In the genomic region with DNA sequence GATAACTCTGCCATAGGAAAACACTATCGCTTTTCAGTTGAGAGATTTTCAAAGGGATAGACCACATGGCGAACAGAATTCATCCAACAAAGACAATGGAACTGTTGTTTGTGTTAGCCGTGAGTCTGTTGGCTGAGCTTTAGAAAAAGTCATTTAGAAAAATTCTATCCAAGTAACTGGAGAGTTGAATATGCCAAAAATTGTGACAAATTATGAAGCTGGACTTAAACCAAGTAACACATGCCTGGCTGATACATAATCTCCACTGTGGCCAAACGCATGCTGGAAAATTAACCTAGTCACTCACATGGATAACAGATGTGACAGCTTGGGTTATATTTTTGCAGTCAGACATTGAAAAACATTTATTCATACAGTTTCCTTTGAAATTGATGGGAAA, we compare ENCODE assay signal across 11 mouse cellular contexts.
DNase-seq lines count a peak whose midpoint lies in the region; ATAC-seq and TF ChIP-seq lines count a peak whose summit lies in the region.
"Had no signal": no experiment of that assay in that cellular context is flagged by ENCODE, and none has a peak within 500 bp of the region (broad histone marks: within the 10 kb centered on the region; RNA-seq: fewer than 3 reads in every experiment).

No protein-coding gene starts in this region.

- no peak overlapping the region for H3K4me3 ChIP-seq in midbrain, postnatal 0 days (ENCODE audit: low read depth, low read length)
- no peak overlapping the region for H3K4me3 ChIP-seq in midbrain, embryonic 13.5 days (replicated peaks)
- H3K4me3 ChIP-seq in embryonic facial prominence, embryonic 13.5 days, result no peak overlapping the region
- H3K4me3 ChIP-seq in stomach, embryonic 16.5 days (replicated peaks; ENCODE audit: low read length), result no peak overlapping the region

- peak; percentile 36 to 37 for DNase-seq in heart, postnatal 10 days
- no peak for DNase-seq in heart, postnatal 25 days (ENCODE audit: low spot score)
- peak; percentile 49 for DNase-seq in midbrain, postnatal 0 days (ENCODE audit: low spot score)
- DNase-seq in urinary bladder, postnatal 10 days (ENCODE audit: low spot score), result no peak
- DNase-seq: adrenal gland, postnatal 14 days; cerebellum, adult 8-10 months; kidney, postnatal 14 days had no signal

- no peak for TF ChIP-seq CTCF in midbrain, postnatal 0 days (IDR thresholded peaks at IDR 0.05)

- H3K9me3 ChIP-seq in midbrain, postnatal 0 days (ENCODE audit: low read length), result no peaks in the 10 kb centered on the region
- H3K9me3 ChIP-seq in midbrain, embryonic 13.5 days, result no peaks in the 10 kb centered on the region
- no peaks in the 10 kb centered on the region for H3K9me3 ChIP-seq in embryonic facial prominence, embryonic 13.5 days
- H3K9me3 ChIP-seq in stomach, embryonic 16.5 days (replicated peaks; ENCODE audit: control insufficient read depth, low read length), result no peaks in the 10 kb centered on the region

- H3K4me2 ChIP-seq in midbrain, postnatal 0 days (ENCODE audit: low read depth, low read length, poor library complexity, severe bottlenecking), result no peak overlapping the region
- H3K4me2 ChIP-seq in midbrain, embryonic 13.5 days (replicated peaks), result no peak overlapping the region
- H3K4me2 ChIP-seq in embryonic facial prominence, embryonic 13.5 days, result peak overlapping the region; percentile 24; the same call in 1 of the 2 replicates
- H3K4me2 ChIP-seq in stomach, embryonic 16.5 days (ENCODE audit: low read depth, low read length), result no peak overlapping the region

- no peaks in the 10 kb centered on the region for H3K4me1 ChIP-seq in midbrain, postnatal 0 days (ENCODE audit: insufficient read depth, low read length)
- peaks cover 6% of the 10 kb centered on the region for H3K4me1 ChIP-seq in midbrain, embryonic 13.5 days (replicated peaks)
- peaks cover 41% of the 10 kb centered on the region for H3K4me1 ChIP-seq in embryonic facial prominence, embryonic 13.5 days
- peaks cover 14% of the 10 kb centered on the region for H3K4me1 ChIP-seq in stomach, embryonic 16.5 days (ENCODE audit: control insufficient read depth, insufficient read depth, low read length)

- ATAC-seq in midbrain, postnatal 0 days (ENCODE audit: low FRiP score), result no peak
- no peak for ATAC-seq in midbrain, embryonic 13.5 days
- 0 out of 2 replicates have a peak, but pooled peaks have one; percentile 53 for ATAC-seq in embryonic facial prominence, embryonic 13.5 days (ENCODE audit: insufficient number of reproducible peaks, insufficient read depth, low FRiP score, low TSS enrichment, low read depth)
- no peak for ATAC-seq in stomach, embryonic 16.5 days (ENCODE audit: insufficient read depth, low FRiP score)

- 61% methylated on average over 4 of the region's 4 CpGs for WGBS in midbrain, postnatal 0 days
- 64% methylated on average over 4 of the region's 4 CpGs for WGBS in midbrain, embryonic 13.5 days
- 25% methylated on average over 4 of the region's 4 CpGs for WGBS in embryonic facial prominence, embryonic 13.5 days
- 32% methylated on average over 4 of the region's 4 CpGs for WGBS in stomach, embryonic 16.5 days

- H3K9ac ChIP-seq in midbrain, postnatal 0 days (replicated peaks; ENCODE audit: low read length, poor library complexity, severe bottlenecking), result no peak overlapping the region
- no peak overlapping the region for H3K9ac ChIP-seq in midbrain, embryonic 13.5 days (replicated peaks)
- H3K9ac ChIP-seq in embryonic facial prominence, embryonic 13.5 days, result no peak overlapping the region
- H3K9ac ChIP-seq in stomach, embryonic 16.5 days (ENCODE audit: low read length), result no peak overlapping the region

- intact Hi-C loops in heart, postnatal 10 days (cut with DNase I), result no loop called here
- intact Hi-C loops in heart, postnatal 25 days (cut with DNase I), result loop anchor here (10.0 kb wide), 1 partner anchor 159 kb away; a partner anchor contains a TSS

- H3K27me3 ChIP-seq in midbrain, postnatal 0 days (ENCODE audit: insufficient read depth, low read length), result no peaks in the 10 kb centered on the region
- H3K27me3 ChIP-seq in midbrain, embryonic 13.5 days, result no peaks in the 10 kb centered on the region
- no peaks in the 10 kb centered on the region for H3K27me3 ChIP-seq in embryonic facial prominence, embryonic 13.5 days
- H3K27me3 ChIP-seq in stomach, embryonic 16.5 days (ENCODE audit: control insufficient read depth, insufficient read depth, low read length), result no peaks in the 10 kb centered on the region

- no peak overlapping the region for H3K27ac ChIP-seq in midbrain, postnatal 0 days (ENCODE audit: low read depth, low read length)
- H3K27ac ChIP-seq in midbrain, embryonic 13.5 days, result no peak overlapping the region
- H3K27ac ChIP-seq in embryonic facial prominence, embryonic 13.5 days, result peak overlapping the region; percentile 80
- H3K27ac ChIP-seq in stomach, embryonic 16.5 days (ENCODE audit: low read length), result peak overlapping the region; percentile 37; the same call in 1 of the 2 replicates

- H3K36me3 ChIP-seq in midbrain, postnatal 0 days (ENCODE audit: insufficient read depth, low read length), result no peaks in the 10 kb centered on the region
- no peaks in the 10 kb centered on the region for H3K36me3 ChIP-seq in midbrain, embryonic 13.5 days
- H3K36me3 ChIP-seq in embryonic facial prominence, embryonic 13.5 days, result no peaks in the 10 kb centered on the region
- no peaks in the 10 kb centered on the region for H3K36me3 ChIP-seq in stomach, embryonic 16.5 days (ENCODE audit: control insufficient read depth, insufficient read depth, low read length)
- H3K36me3 ChIP-seq: G1E had no signal

Comparison
In these comparisons a context has a peak if more than half of its experiments do, and no peak if none do; other contexts are left out.
1. DNase-seq: peak in heart, postnatal 10 days (2 of 2) and midbrain, postnatal 0 days (single experiment); none in heart, postnatal 25 days (single experiment) and urinary bladder, postnatal 10 days (single experiment).
2. H3K27ac ChIP-seq: peak in embryonic facial prominence, embryonic 13.5 days (single experiment) and stomach, embryonic 16.5 days (single experiment); none in midbrain, postnatal 0 days (single experiment) and midbrain, embryonic 13.5 days (single experiment).